Mouse (Mus musculus): ENCODE results near the gene Ttc29. TPM values are rescaled to one million over a fixed set of nuclear protein-coding genes. Genes with fewer than 3 reads are reported as not detected.

Gene Ttc29
- total RNA-seq (2023) = not detected

GRCm38 (mm10) chr8:78213074-78213473, at the start of gene Ttc29:
TSS of gene Ttc29 (plus strand) at chr8:78213297.

GRCm38 (mm10) chr8:78436071-78436651, 223.1 kb downstream of the Ttc29 start, which contains the start of gene Pou4f2:
TSS of gene Pou4f2 (minus strand) at chr8:78436645.

Other genes starting within 250 kb of the Ttc29 start
- not detected for gene Pou4f2, start 223.3 kb downstream of the Ttc29 start, total RNA-seq (2023)

Data from CD4-positive naive resting alpha-beta T cell, adult 76 days (primary cell).